Mouse (Mus musculus): ENCODE measurements around the gene Wdr89. TPM values are rescaled to one million over a fixed set of nuclear protein-coding genes. Genes with fewer than 3 reads are reported as not detected.

Wdr89 gene
- polyA plus RNA-seq, 1 experiment from 2014 or later, result 15.2 TPM

DNA sequence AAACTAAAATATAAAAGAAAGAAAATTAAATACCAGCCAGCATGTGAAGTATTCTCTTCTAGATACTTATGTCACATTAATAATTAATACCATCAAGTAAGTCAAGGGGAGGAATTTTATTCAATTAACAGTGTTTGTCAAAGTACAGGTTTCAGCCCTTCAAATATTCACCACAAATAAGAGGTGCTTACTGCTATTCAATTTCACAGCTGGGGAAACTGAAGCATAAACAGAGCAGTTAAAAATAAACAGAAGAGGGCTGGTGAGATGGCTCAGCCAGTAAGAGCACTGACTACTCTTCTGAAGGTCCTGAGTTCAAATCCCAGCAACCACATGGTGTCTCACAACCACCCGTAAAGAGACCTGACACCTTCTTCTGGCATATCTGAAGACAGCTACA lies 7.0 kb downstream of the Wdr89 start:
- 95% methylated on average over 1 of the region's 1 CpGs for WGBS
- DNase-seq (ENCODE audit: low spot score), result no peak
- Histone ChIP-seq H3K4me3 (no peak overlapping the region), H3K9me3 (replicated peaks) (no peaks in the 10 kb centered on the region), H3K4me1 (peaks cover 15% of the 10 kb centered on the region), H3K36me3 (no peaks in the 10 kb centered on the region), H3K27me3 (ENCODE audit: low read depth, poor library complexity, severe bottlenecking) (no peaks in the 10 kb centered on the region), H3K27ac (no peak overlapping the region)

DNA sequence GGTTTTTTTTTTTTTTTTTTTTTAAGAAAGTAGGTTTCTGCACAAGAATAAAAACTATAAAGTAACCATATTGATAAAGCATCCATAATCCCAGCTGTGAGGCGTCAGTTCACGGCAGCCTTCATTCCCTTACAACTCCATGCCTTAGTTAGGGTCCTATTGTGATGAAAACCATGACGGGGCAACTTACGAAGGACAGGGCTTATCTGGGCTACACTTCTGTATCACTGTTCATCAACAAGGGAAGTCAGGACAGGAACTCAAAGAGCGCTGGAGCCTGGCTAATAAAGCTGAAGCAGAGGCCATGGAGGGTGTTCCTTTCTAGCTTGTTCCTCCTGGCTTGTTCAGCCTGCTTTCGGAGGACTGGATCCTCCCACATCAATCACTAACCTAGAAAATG lies 10.9 kb downstream of the Wdr89 start:
- no peak for DNase-seq (ENCODE audit: low spot score)
- no peak overlapping the region for H3K27ac ChIP-seq
- no peaks in the 10 kb centered on the region for H3K36me3 ChIP-seq
- H3K9me3 ChIP-seq (replicated peaks), result no peaks in the 10 kb centered on the region
- H3K27me3 ChIP-seq (ENCODE audit: low read depth, poor library complexity, severe bottlenecking), result no peaks in the 10 kb centered on the region
- H3K4me1 ChIP-seq, result peaks cover 4% of the 10 kb centered on the region; the same call in 1 of the 2 replicates
- H3K4me3 ChIP-seq, result no peak overlapping the region
- WGBS, result 88% methylated on average over 6 of the region's 6 CpGs

DNA sequence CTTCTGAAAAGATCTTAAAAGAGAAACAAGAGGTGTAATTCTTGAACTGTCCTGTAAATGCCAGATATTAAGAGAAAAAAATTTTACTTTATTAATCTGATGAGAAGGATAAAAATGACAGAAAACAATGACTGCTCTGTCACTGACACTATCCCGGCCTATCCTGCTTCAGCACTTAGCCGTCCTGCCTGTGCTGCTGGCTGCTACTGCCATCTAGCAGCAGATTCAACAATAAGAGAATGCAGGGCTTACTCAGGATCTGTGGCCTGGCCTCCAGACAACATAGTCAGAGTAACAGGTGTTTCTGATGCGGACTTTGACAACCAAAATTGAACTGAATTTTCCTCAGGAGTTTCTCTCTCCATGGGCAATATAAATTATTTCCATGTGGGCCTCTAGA lies 12.8 kb downstream of the Wdr89 start:
- Histone ChIP-seq H3K9me3 (replicated peaks) (no peaks in the 10 kb centered on the region), H3K4me1 (no peaks in the 10 kb centered on the region), H3K27me3 (ENCODE audit: low read depth, poor library complexity, severe bottlenecking) (no peaks in the 10 kb centered on the region), H3K27ac (no peak overlapping the region), H3K36me3 (no peaks in the 10 kb centered on the region), H3K4me3 (no peak overlapping the region)
- 64% methylated on average over 3 of the region's 3 CpGs for WGBS
- DNase-seq (ENCODE audit: low spot score), result no peak

DNA sequence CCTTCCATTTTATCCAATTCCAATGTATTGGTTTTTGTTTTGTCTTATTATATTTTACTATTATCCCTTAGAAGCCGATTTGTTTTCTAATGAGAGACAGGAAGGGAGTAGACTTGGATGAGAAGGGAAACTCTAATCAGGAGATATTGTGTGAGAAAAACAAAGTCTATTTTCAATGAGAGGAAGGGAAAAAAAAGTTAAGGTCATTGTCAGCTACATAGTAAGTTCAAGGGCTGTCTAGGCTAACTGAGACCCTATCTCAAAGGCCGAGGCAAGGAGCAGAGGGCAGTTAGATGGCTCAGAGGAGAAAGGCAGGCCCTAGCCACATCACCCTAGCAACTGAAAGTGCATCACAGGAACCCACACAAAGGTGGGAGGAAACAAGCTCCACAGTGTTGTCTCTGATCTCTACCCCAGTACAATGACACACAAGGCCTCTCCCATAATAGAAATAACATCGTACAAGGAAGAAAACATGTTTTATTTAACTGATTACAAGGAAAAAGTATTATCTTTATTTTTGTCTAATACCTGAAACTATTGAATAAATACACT lies 15.0 kb downstream of the Wdr89 start:
- peaks cover 6% of the 10 kb centered on the region; the same call in 1 of the 2 replicates for H3K36me3 ChIP-seq
- H3K4me1 ChIP-seq, result no peaks in the 10 kb centered on the region
- H3K9me3 ChIP-seq (replicated peaks), result no peaks in the 10 kb centered on the region
- H3K4me3 ChIP-seq, result no peak overlapping the region
- H3K27ac ChIP-seq, result no peak overlapping the region
- 85% methylated on average over 3 of the region's 3 CpGs for WGBS
- no peaks in the 10 kb centered on the region for H3K27me3 ChIP-seq (ENCODE audit: low read depth, poor library complexity, severe bottlenecking)
- DNase-seq (ENCODE audit: low spot score), result no peak

DNA sequence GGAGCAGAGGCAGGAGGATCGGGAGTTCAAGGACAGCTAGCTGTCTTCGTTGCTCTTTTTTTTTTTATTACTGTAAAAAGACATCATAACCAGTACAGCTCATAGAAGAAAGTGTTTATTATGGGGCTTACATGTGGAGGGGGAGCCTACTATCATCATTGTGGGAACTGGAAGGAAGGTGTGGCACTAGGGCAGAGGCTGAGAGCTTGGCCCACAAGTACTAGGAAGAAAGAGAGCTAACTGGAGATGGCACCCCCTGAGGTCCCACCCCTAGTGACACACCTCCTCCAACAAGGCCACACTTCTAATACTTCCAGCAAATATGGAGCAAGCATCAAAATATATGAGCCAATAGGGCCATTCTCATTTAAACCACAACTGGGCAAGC lies 19.6 kb downstream of the Wdr89 start:
- H3K27ac ChIP-seq, result no peak overlapping the region
- peaks cover 6% of the 10 kb centered on the region; the same call in 1 of the 2 replicates for H3K4me1 ChIP-seq
- no peak overlapping the region for H3K4me3 ChIP-seq
- H3K9me3 ChIP-seq (replicated peaks), result no peaks in the 10 kb centered on the region
- no peak for DNase-seq (ENCODE audit: low spot score)
- H3K36me3 ChIP-seq, result peaks cover 6% of the 10 kb centered on the region; the same call in 1 of the 2 replicates
- no peaks in the 10 kb centered on the region for H3K27me3 ChIP-seq (ENCODE audit: low read depth, poor library complexity, severe bottlenecking)
- 96% methylated on average over 2 of the region's 2 CpGs for WGBS

DNA sequence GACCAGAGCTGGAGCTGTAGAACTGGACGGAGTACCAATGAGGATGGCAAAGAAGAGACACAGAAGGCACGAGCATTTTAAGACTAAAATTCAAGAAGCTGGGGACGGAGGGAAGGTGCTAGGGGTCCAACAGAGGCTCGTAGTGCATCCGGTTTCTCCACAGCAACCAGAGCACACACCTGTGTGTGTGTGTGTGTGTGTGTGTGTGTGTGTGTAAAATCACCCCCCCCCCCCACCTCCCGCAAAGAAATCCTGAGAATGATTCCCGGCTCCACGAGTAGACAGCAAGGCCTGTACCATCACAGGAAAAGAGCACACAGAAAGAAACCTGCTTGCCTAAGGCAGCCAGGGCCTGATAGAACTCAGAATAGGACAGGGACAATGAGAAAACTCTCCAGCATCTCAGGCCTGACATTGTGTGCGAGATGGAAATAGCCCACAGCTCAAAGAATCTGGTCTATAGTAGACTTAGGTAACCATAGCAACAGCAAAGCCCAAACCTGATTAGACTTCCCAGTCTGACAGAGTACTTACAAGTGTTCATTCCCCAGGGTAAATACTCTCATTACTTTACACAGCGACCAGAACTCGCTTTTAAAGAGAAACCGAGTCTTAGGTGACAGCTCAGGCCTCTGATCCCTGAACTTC lies 20.2 kb downstream of the Wdr89 start:
- no peak overlapping the region for H3K27ac ChIP-seq
- H3K4me1 ChIP-seq, result peaks cover 6% of the 10 kb centered on the region; the same call in 1 of the 2 replicates
- WGBS, result 90% methylated on average over 12 of the region's 12 CpGs
- no peaks in the 10 kb centered on the region for H3K9me3 ChIP-seq (replicated peaks)
- DNase-seq (ENCODE audit: low spot score), result no peak
- H3K4me3 ChIP-seq, result no peak overlapping the region
- no peaks in the 10 kb centered on the region for H3K27me3 ChIP-seq (ENCODE audit: low read depth, poor library complexity, severe bottlenecking)
- H3K36me3 ChIP-seq, result peaks cover 6% of the 10 kb centered on the region; the same call in 1 of the 2 replicates

DNA sequence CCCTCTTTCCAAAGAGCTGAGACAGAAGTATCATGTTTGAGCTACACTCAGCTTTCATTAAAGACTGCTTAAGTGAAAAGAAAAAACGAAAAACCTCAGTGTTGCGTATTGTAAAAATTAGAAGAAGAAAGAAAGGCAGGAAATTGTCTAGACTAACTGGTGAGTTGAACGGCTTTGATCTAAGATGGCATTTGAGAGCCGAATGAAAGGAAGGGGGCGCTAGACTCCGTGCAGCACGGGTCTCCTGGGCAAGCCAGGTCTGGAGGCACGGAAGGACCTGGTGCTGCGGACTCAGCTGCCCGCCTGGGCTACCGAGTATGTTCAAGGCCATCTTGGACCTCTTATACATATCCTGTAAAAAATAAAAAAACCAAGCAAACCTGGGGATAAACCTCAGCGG lies 21.1 kb downstream of the Wdr89 start:
- peaks cover 6% of the 10 kb centered on the region; the same call in 1 of the 2 replicates for H3K4me1 ChIP-seq
- no peaks in the 10 kb centered on the region for H3K9me3 ChIP-seq (replicated peaks)
- no peak overlapping the region for H3K4me3 ChIP-seq
- no peak for DNase-seq (ENCODE audit: low spot score)
- peak overlapping the region; percentile 34; the same call in 1 of the 2 replicates for H3K27ac ChIP-seq
- peaks cover 6% of the 10 kb centered on the region; the same call in 1 of the 2 replicates for H3K36me3 ChIP-seq
- 53% methylated on average over 12 of the region's 12 CpGs for WGBS
- no peaks in the 10 kb centered on the region for H3K27me3 ChIP-seq (ENCODE audit: low read depth, poor library complexity, severe bottlenecking)

DNA sequence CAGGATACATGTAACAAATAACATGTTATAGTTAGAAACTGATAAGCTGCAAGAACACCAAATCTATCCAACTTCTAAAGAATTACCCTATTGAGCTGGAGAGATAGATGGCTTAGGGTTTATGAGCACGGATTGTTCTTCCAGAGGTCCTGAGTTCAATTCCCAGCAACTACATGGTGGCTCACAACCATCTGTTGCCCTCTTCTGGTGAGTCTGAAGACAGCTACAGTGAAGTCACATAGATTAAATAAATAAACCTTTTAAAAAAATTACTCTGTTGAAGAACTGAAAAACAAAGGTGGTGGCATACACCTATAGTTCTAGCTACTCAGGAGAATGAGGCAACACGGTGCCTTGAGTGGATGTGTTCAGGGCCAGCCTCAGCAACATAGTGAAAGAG lies 21.7 kb downstream of the Wdr89 start:
- H3K27me3 ChIP-seq (ENCODE audit: low read depth, poor library complexity, severe bottlenecking), result no peaks in the 10 kb centered on the region
- H3K27ac ChIP-seq, result peak overlapping the region; percentile 34; the same call in 1 of the 2 replicates
- no peaks in the 10 kb centered on the region for H3K9me3 ChIP-seq (replicated peaks)
- peaks cover 6% of the 10 kb centered on the region; the same call in 1 of the 2 replicates for H3K36me3 ChIP-seq
- H3K4me1 ChIP-seq, result peaks cover 6% of the 10 kb centered on the region; the same call in 1 of the 2 replicates
- H3K4me3 ChIP-seq, result no peak overlapping the region
- WGBS, result 89% methylated on average over 2 of the region's 2 CpGs
- DNase-seq (ENCODE audit: low spot score), result no peak

DNA sequence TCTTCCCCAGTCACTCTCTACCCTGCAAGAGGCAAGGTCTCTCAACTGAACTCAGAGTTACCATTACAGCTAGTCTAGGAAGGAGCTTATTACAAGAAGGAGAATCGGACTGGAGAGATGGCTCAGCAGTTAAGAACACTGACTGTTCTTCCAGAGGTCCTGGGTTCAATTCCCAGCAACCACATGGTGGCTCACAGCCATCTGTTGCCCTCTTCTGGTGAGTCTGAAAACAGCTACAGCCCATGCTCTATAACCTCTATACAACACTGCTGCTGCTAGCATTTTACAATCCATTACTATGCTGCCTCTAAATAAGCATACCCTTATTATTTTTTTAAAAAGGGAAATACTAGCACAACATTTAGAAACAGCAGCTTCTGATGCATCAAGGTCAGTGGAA lies 23.6 kb downstream of the Wdr89 start:
- Histone ChIP-seq H3K9me3 (replicated peaks) (no peaks in the 10 kb centered on the region), H3K36me3 (peaks cover 6% of the 10 kb centered on the region; the same call in 1 of the 2 replicates), H3K4me1 (peaks cover 6% of the 10 kb centered on the region; the same call in 1 of the 2 replicates), H3K27ac (no peak overlapping the region), H3K27me3 (ENCODE audit: low read depth, poor library complexity, severe bottlenecking) (no peaks in the 10 kb centered on the region), H3K4me3 (no peak overlapping the region)
- no peak for DNase-seq (ENCODE audit: low spot score)
- WGBS, result 94% methylated on average over 1 of the region's 1 CpGs

DNA sequence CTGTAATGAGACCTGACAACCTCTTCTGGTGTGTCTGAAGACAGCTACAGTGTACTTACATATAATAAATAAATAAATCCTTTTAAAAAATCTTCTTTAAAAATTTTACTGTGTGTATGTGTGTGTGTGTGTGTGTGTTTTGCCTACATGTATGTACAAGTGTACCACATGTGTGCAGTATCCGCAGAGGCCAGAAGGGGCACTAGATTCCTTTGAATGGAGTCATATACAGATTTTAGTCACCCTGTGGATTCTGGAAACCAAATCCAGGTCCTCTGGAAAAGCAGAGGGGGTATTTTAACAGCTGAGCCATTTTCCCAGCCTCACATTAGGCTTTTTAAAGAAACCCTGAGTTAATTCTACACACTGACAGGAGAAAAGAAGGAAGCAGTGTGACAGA lies 27.6 kb downstream of the Wdr89 start:
- Histone ChIP-seq H3K36me3 (no peaks in the 10 kb centered on the region), H3K27ac (no peak overlapping the region), H3K4me3 (no peak overlapping the region), H3K9me3 (replicated peaks) (no peaks in the 10 kb centered on the region), H3K4me1 (no peaks in the 10 kb centered on the region), H3K27me3 (ENCODE audit: low read depth, poor library complexity, severe bottlenecking) (no peaks in the 10 kb centered on the region)
- DNase-seq (ENCODE audit: low spot score), result no peak
- WGBS, result 98% methylated on average over 1 of the region's 1 CpGs

DNA sequence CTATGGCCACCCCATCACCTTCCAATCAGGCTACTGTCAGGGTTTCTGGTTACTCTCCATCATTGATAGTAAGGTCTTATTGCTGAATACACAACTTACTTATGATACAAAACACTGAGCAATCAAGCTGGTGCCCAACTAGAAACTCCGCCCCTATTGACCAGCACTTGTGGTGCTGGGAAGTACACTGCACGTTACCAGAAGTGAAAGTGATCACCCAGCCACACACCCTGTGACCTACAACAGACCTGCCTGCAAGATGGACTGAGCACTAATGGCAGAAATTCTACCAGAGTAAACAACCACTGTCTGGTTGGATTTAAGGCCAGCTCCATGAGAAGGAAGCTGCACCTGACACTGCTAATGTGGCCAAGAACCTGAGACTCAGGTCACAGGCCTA lies 31.0 kb downstream of the Wdr89 start:
- no peak for DNase-seq (ENCODE audit: low spot score)
- WGBS, result 95% methylated on average over 2 of the region's 2 CpGs
- Histone ChIP-seq H3K4me3 (no peak overlapping the region), H3K4me1 (no peaks in the 10 kb centered on the region), H3K36me3 (0 out of 2 replicates have a peak, but pooled peaks cover 1% of the 10 kb centered on the region), H3K27ac (no peak overlapping the region), H3K9me3 (replicated peaks) (no peaks in the 10 kb centered on the region), H3K27me3 (ENCODE audit: low read depth, poor library complexity, severe bottlenecking) (no peaks in the 10 kb centered on the region)

DNA sequence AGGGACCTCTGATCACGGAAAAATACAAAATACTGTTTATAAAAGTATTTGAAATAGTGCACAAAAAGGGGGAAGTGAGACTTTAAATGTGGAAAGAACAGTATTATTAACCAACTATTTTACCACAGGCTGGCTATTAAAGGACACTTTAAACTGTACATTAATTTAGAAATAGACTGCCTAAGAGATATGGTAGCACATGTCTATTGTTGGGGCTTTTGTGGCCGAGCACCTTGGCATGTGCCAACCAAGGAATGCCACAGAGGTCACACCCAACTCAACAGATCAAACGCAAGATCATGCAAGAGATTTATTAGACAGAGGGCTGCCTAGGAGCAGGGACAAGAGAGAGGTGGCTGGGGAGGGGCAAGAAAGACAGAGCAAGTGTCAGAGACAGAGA lies 32.2 kb downstream of the Wdr89 start:
- Histone ChIP-seq H3K9me3 (replicated peaks) (no peaks in the 10 kb centered on the region), H3K4me1 (no peaks in the 10 kb centered on the region), H3K4me3 (no peak overlapping the region), H3K27ac (no peak overlapping the region), H3K27me3 (ENCODE audit: low read depth, poor library complexity, severe bottlenecking) (no peaks in the 10 kb centered on the region), H3K36me3 (peaks cover 14% of the 10 kb centered on the region)
- DNase-seq (ENCODE audit: low spot score), result no peak
- 93% methylated on average over 3 of the region's 3 CpGs for WGBS

DNA sequence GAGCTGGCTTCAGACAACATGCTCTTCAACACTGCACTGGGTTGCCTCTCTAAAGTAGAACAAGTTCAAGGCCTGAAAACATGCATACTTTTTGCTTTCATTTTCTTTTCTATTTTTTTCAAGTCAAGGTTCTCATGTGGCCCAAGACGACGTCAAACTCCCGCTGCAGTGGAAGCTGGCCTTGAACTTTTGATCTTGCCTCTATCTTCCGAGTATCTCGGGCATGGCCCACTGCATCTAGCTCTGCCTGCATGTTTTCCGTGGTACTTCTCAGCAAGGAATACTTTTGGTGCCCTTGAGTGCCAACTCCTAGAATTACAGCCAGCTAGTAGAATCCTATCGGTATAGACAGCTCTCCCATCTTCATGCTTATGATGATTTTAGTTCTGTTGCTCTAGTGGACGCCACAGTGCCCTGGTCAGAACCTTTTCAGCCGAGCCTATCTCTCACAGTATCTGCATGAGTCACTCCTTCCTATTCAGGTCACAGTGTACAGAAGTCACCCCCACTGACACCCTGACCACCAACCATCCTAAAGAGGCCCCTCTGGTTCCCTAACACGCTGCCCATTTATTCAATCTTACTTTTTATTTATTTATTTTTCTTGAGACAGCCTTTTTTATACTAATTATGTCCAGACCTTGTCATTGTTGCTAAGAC lies 33.4 kb downstream of the Wdr89 start:
- peaks cover 15% of the 10 kb centered on the region for H3K36me3 ChIP-seq
- H3K4me3 ChIP-seq, result no peak overlapping the region
- WGBS, result 95% methylated on average over 10 of the region's 10 CpGs
- H3K27ac ChIP-seq, result no peak overlapping the region
- no peaks in the 10 kb centered on the region for H3K9me3 ChIP-seq (replicated peaks)
- DNase-seq (ENCODE audit: low spot score), result no peak
- H3K4me1 ChIP-seq, result no peaks in the 10 kb centered on the region
- no peaks in the 10 kb centered on the region for H3K27me3 ChIP-seq (ENCODE audit: low read depth, poor library complexity, severe bottlenecking)
